Comparison of ENCODE assay signal across 13 mouse cellular contexts in genomic region chr15:88360375-88361035, GRCm38 (mm10).
DNase-seq lines count a peak whose midpoint lies in the region; ATAC-seq lines count a peak whose summit lies in the region.
"Had no signal": no experiment of that assay in that cellular context is flagged by ENCODE, and none has a peak within 500 bp of the region (broad histone marks: within the 10 kb centered on the region; RNA-seq: fewer than 3 reads in every experiment).

No protein-coding gene starts in this region.

- H3K4me1 ChIP-seq in midbrain, embryonic 14.5 days (ENCODE audit: control insufficient read depth, insufficient read depth, low read length), result no peaks in the 10 kb centered on the region
- H3K4me1 ChIP-seq in midbrain, embryonic 16.5 days (ENCODE audit: control insufficient read depth, insufficient read depth, low read length), result peaks cover 3% of the 10 kb centered on the region; the same call in 1 of the 2 replicates
- peaks cover 24% of the 10 kb centered on the region for H3K4me1 ChIP-seq in hindbrain, embryonic 13.5 days (replicated peaks)
- peaks cover 18% of the 10 kb centered on the region for H3K4me1 ChIP-seq in neural tube, embryonic 15.5 days
- H3K4me1 ChIP-seq: lung, embryonic 15.5 days had no signal

- H3K9ac ChIP-seq in midbrain, embryonic 14.5 days (replicated peaks; ENCODE audit: low read length), result no peak overlapping the region
- no peak overlapping the region for H3K9ac ChIP-seq in midbrain, embryonic 16.5 days (ENCODE audit: low read depth, low read length)
- H3K9ac ChIP-seq in hindbrain, embryonic 13.5 days, result no peak overlapping the region
- no peak overlapping the region for H3K9ac ChIP-seq in neural tube, embryonic 15.5 days (replicated peaks)
- H3K9ac ChIP-seq: lung, embryonic 15.5 days had no signal

- no peak overlapping the region for H3K4me3 ChIP-seq in midbrain, embryonic 14.5 days (replicated peaks; ENCODE audit: low read depth, low read length)
- no peak overlapping the region for H3K4me3 ChIP-seq in midbrain, embryonic 16.5 days (ENCODE audit: low read depth, low read length)
- no peak overlapping the region for H3K4me3 ChIP-seq in hindbrain, embryonic 13.5 days
- H3K4me3 ChIP-seq in neural tube, embryonic 15.5 days (replicated peaks), result no peak overlapping the region
- H3K4me3 ChIP-seq: lung, embryonic 15.5 days had no signal

- peak overlapping the region; percentile 41; the same call in 1 of the 2 replicates for H3K27ac ChIP-seq in midbrain, embryonic 14.5 days (replicated peaks; ENCODE audit: low read depth, low read length)
- H3K27ac ChIP-seq in midbrain, embryonic 16.5 days (ENCODE audit: low read length), result no peak overlapping the region
- peak overlapping the region; percentile 73 for H3K27ac ChIP-seq in hindbrain, embryonic 13.5 days
- peak overlapping the region; percentile 34; the same call in 1 of the 2 replicates for H3K27ac ChIP-seq in neural tube, embryonic 15.5 days (replicated peaks)
- H3K27ac ChIP-seq: lung, embryonic 15.5 days; stomach, postnatal 0 days had no signal

- no peak for ATAC-seq in midbrain, embryonic 14.5 days (ENCODE audit: low FRiP score, low TSS enrichment)
- ATAC-seq in midbrain, embryonic 16.5 days, result no peak
- peak; percentile 74; the same call in 1 of the 2 replicates for ATAC-seq in hindbrain, embryonic 13.5 days (ENCODE audit: low FRiP score)
- ATAC-seq in neural tube, embryonic 15.5 days (ENCODE audit: low FRiP score), result peak; percentile 66
- ATAC-seq: Patski had no signal

- H3K4me2 ChIP-seq in midbrain, embryonic 14.5 days (ENCODE audit: low read length), result no peak overlapping the region
- H3K4me2 ChIP-seq in midbrain, embryonic 16.5 days (ENCODE audit: low read length), result no peak overlapping the region
- H3K4me2 ChIP-seq in hindbrain, embryonic 13.5 days, result 0 out of 2 replicates have a peak overlapping the region, but pooled peaks have one; percentile 6
- peak overlapping the region; percentile 13; the same call in 1 of the 2 replicates for H3K4me2 ChIP-seq in neural tube, embryonic 15.5 days
- H3K4me2 ChIP-seq: lung, embryonic 15.5 days had no signal

- no peaks in the 10 kb centered on the region for H3K27me3 ChIP-seq in midbrain, embryonic 14.5 days (ENCODE audit: control insufficient read depth, insufficient read depth, low read length)
- H3K27me3 ChIP-seq in midbrain, embryonic 16.5 days (ENCODE audit: control insufficient read depth, insufficient read depth, low read depth, low read length), result no peaks in the 10 kb centered on the region
- H3K27me3 ChIP-seq in hindbrain, embryonic 13.5 days, result no peaks in the 10 kb centered on the region
- H3K27me3 ChIP-seq in neural tube, embryonic 15.5 days (replicated peaks), result no peaks in the 10 kb centered on the region
- H3K27me3 ChIP-seq: lung, embryonic 15.5 days had no signal

- no peaks in the 10 kb centered on the region for H3K36me3 ChIP-seq in midbrain, embryonic 14.5 days (ENCODE audit: control insufficient read depth, insufficient read depth, low read length)
- H3K36me3 ChIP-seq in midbrain, embryonic 16.5 days (ENCODE audit: control insufficient read depth, insufficient read depth, low read length), result no peaks in the 10 kb centered on the region
- no peaks in the 10 kb centered on the region for H3K36me3 ChIP-seq in hindbrain, embryonic 13.5 days
- H3K36me3 ChIP-seq in neural tube, embryonic 15.5 days, result no peaks in the 10 kb centered on the region
- H3K36me3 ChIP-seq: lung, embryonic 15.5 days had no signal

- no peaks in the 10 kb centered on the region for H3K9me3 ChIP-seq in midbrain, embryonic 14.5 days (ENCODE audit: control insufficient read depth, low read length)
- H3K9me3 ChIP-seq in midbrain, embryonic 16.5 days (replicated peaks; ENCODE audit: control insufficient read depth, low read length, poor library complexity, severe bottlenecking), result no peaks in the 10 kb centered on the region
- H3K9me3 ChIP-seq in hindbrain, embryonic 13.5 days, result no peaks in the 10 kb centered on the region
- H3K9me3 ChIP-seq in neural tube, embryonic 15.5 days (replicated peaks), result no peaks in the 10 kb centered on the region
- H3K9me3 ChIP-seq: lung, embryonic 15.5 days had no signal

- 61% methylated on average over 12 of the region's 12 CpGs for WGBS in midbrain, embryonic 14.5 days
- WGBS in midbrain, embryonic 16.5 days, result 48% methylated on average over 12 of the region's 12 CpGs
- 24% methylated on average over 12 of the region's 12 CpGs for whole genome bisulfite sequencing in hindbrain, embryonic 13.5 days
- WGBS in neural tube, embryonic 15.5 days, result 16% methylated on average over 12 of the region's 12 CpGs

- peak; percentile 31 for DNase-seq in embryo, embryonic 10 days (ENCODE audit: low spot score)
- no peak for DNase-seq in embryo, embryonic 9.5 days (ENCODE audit: extremely low spot score)
- DNase-seq in midbrain, embryonic 14.5 days, result peak; percentile 39
- DNase-seq in yolk sac, embryonic 10.5 days (ENCODE audit: low spot score), result no peak
- DNase-seq in urinary bladder, postnatal 10 days (ENCODE audit: low spot score), result no peak
- DNase-seq: right cerebral cortex, adult 18-20 months; thymus, postnatal 4 days had no signal

Comparison
In these comparisons a context has a peak if more than half of its experiments do, and no peak if none do; other contexts are left out.
1. DNase-seq: peak in embryo, embryonic 10 days (single experiment) and midbrain, embryonic 14.5 days (single experiment); none in embryo, embryonic 9.5 days (single experiment), yolk sac, embryonic 10.5 days (single experiment) and urinary bladder, postnatal 10 days (single experiment).
2. ATAC-seq: peak in hindbrain, embryonic 13.5 days (single experiment) and neural tube, embryonic 15.5 days (single experiment); none in midbrain, embryonic 14.5 days (single experiment) and midbrain, embryonic 16.5 days (single experiment).
3. H3K4me2 ChIP-seq: peak in hindbrain, embryonic 13.5 days (single experiment) and neural tube, embryonic 15.5 days (single experiment); none in midbrain, embryonic 14.5 days (single experiment) and midbrain, embryonic 16.5 days (single experiment).